Mouse (Mus musculus) embryo, embryonic 9.5 days (tissue): ENCODE measurements around the gene Tmem101.
A peak's percentile ranks its signal among the peaks of the same experiment; 100 is the strongest.

Experiments
- DNase-seq: peaks from one replicate; pipeline ENCODE4 v3.0.0-alpha.2; 2017; ENCODE audit errors: extremely low spot score

The Tmem101 gene

DNA sequence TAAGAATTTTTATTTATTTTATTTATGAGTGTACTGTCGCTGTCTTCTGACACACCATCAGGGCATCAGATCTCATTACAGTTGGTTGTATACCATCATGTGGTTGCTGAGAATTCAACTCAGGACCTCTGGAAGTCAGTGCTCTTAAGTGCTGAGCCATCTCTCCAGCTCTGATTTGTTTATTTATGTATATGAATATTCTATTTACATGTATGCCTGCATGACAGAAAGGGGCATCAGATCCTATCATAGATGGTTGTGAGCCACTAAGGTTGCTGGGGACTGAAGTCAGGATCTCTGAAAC lies 534 bp upstream of the Tmem101 start:
- DNase-seq = no peak

DNA sequence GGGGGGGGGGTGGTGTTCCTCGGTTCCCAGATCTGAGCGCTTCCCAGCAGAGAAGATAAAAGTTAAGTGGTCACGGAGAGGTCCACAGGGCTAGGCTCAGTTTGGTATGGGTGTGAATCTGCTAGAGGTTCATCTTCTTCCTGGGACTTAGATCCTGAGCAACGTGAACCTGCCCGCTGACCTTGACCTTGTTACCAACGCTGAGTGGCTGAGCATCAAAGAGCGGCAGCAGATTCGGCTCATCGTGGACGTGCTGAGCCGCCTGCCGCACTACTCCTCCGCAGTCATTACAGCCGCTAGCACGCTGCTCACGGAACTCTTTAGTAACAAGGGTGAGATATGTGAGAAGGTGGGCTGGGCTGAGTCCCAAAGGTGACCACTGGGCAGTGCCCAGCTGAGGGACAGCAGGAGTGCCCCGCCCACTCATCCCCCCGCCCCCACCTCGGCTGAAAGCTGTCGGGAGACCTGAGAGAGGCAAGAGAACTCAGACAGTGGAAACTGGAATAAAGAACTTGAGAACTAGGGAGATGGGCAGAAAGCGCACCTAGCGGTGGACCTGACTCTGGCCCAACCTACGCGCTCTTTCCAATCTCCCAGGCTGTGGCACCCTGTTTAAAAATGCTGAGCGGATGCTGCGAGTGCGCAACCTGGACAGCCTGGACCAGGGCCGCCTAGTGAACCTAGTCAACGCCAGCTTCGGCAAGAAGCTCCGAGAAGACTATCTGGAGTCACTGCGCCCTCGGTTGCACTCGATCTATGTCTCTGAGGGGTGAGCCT lies 8.8 kb downstream of the Tmem101 start:
- DNase-seq = no peak

DNA sequence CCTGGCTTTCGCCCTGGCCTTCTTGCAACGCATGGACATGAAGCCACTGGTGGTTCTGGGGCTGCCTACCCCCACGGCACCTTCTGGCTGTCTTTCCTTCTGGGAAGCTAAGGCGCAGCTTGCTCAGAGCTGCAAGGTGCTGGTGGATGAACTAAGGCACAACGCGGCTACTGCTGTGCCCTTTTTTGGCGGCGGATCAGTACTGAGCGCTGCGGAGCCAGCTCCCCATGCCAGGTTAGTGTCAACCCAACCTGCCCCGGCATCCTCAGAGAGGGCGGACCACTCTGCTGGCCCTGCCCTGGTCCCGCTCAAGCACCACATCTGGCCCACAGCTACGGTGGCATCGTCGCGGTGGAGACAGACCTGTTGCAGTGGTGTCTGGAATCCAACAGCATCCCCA lies 9.7 kb downstream of the Tmem101 start:
- DNase-seq = no peak

DNA sequence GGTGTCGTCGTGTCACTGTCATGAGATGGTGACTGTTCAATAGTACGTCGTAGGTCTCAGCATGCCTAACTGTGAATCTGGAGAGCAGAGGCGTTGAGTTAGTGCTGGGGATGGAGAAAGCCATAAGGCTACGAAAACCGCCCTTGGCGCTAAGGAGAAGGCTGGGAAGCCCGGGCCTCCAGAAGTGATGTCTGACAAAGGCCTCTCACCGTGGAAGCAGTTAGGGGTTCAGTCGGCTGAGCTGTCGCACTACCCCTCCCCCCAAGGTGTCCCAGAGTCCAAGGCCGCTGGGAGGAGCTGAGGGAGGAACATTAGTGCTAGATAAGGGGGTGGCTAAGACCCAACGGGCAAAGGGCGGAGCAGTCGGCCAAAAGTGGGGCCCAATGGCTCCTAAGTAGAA lies 10.2 kb downstream of the Tmem101 start:
- DNase-seq = no peak

DNA sequence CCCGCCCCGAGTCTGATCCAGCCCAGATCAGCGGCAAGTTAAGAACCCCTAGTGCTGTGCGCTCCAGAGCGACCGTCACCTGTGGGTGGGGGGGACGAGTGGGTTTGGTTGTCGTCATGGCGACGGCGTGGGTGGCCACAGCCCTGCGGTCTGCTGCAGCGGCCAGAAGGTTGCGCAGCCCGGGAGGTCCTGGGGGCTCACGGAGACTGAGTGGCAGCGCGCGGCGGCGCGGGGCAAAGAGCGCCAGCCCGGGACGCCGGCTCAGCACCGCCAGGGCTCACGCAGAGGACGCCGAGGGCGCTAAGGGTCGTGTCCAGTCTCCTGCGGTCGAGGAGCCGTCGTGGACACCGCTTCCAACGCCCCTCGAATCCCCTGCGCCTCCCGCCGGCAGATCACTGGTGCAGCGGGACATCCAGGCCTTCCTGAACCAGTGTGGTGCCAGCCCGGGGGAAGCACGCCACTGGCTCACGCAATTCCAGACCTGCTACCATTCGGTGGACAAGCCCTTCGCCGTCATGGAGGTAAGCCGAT lies 10.7 kb downstream of the Tmem101 start, which contains the start of gene Nags:
TSS of gene Nags (plus strand) at position 43 of the 531 bp plus-strand sequence.
- DNase-seq = peak; percentile 45

DNA sequence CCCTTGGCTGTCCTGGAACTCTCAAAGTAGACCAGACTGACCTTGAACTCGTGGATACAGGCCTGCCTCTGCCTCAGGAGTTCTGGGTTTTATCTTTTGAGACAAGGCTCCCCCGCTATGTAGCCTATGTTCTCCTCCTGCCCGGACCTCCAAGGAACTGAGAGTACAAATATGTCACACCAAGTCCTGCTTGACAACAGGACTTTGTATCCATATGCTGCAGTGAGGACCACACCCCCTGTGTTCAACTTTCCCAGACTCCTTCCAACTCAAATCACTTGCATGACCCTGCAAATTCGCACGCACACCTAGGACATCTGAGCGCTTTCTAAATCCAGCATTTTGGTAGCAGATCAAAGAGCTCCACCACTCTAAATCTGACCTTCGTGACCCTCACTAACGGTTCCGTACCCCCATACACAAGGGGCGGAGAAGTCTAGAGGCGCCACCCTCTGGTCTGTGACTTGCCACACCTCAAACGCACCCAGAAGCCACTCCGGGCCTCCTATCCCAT lies 11.2 kb downstream of the Tmem101 start:
- no peak for DNase-seq

DNA sequence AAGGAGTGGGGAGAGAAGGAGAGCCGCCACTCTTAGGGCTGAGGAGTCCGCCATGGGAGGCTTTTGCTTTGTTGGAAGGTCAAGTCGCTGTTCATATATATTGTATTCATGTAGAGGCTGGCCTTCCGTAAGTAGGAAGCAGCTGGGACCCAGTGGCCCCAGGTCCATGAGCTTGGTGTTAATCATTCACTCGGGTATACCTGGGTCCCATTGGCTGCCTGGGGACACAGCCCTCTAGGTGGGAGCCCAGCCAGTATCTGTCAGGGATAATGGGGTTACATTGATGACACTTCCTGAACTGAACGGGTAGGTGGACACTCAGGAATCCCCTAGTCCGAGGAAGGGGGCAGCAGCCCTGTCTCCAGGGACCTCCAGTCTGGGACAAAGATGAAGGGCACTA lies 13.8 kb downstream of the Tmem101 start:
- DNase-seq = no peak

DNA sequence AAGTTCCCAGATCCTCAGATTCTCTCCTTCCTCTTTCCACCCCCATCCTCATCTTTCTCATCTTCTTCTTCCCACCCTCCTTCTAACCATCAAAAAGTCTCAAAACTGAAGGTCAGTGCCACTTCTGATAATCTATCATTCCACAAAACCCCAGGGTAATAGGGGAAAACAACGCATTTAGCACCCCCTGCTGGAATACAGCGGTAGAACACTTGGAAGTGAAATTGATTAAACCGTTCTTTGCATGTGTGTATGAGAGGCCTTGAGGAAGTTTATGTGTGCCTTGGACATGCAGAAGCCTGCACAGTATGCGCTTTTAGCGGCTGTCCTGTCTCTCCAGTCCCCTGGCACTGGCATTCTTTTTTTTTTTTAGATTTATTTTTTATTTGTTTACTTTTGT lies 15.7 kb downstream of the Tmem101 start:
- DNase-seq = peak; percentile 76

DNA sequence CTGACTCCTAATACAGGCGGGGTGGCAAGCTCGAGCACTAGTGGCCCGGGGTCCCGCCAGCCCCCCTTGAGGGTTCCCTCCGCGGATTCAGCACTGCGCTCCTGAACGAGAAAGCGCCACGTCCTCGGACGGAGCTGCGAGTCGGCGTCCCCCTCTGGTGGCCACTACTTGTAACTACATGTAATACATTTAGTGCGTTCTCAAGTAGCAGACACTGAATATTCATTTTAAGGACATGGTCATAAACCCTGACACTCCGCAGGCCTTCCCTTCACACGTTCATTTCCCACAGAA lies 17.8 kb downstream of the Tmem101 start:
- no peak for DNase-seq

DNA sequence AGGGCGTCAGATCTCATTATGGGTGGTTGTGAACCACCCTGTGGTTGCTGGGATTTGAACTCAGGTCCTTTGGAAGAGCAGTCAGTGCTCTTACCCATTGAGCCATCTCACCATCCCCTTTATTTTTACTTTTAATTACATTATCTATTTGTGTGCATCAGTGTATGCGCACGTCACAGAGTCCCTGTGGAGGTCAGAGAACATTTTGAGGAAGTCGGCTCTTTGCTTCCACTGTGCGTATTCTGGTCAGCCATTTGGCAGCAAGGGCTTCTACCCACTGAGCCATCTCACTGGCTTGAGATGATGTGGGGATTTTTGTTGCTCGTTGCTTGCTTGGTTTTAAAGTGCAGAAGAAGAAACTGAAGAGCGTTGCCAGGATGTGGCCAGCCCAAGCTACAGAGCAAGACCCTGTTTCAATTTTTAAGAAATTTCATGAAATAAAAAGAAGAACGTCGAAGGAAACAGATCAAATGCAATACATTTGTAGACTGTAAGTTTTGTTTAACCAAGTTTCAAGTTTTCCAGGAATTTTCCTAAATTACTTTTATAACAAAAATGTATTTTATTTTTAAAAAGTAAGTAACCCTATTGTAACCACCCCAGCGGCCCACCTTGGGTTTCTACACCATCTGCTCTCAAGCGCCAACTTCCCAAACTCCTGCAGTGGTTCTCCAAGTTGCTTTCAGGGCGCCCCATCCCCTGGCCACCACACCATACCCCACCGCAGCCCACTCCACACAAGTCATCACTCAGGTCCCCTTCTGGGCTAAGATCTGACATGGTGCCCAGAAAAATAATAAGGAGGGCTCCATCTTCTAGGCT lies 18.4 kb downstream of the Tmem101 start:
- DNase-seq = peak; percentile 69

DNA sequence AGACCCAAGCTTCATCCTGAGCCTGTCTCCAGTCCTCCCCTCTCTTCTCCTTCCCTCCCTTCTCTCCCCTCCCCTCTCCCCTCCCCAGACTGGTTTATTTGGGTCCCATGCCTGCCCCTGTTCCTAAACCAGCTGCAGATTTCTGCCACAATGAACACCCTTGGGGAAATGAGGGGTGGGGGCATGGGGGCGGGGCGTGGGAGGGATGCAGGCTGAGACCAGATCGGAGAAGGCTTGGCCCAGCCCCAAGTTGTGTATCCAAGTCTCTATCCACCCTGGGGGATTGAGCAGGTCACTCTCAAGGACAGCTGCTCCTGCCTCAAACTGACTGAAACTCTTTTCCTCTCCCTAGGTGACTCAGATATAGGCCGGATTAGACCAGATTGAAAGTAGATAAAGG lies 21.7 kb downstream of the Tmem101 start:
- no peak for DNase-seq

DNA sequence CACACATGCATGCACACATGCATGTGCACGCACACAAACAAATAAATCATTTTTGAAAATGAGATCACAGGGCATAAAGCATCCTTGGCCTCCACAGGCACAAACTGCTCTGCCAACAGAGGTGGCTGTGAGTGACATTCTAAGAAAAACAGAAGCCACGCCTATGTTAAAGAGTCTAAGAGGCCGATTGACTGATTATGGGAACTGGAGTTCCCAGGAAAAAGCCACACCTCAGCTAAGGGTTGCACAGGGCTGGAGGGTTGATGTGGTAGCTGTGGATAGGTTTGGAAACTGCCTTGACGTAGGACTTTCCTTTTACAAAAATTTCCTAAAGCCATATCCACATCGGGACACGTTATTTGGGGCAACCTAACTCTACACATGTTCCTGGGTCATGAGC lies 38.8 kb downstream of the Tmem101 start:
- DNase-seq = no peak

DNA sequence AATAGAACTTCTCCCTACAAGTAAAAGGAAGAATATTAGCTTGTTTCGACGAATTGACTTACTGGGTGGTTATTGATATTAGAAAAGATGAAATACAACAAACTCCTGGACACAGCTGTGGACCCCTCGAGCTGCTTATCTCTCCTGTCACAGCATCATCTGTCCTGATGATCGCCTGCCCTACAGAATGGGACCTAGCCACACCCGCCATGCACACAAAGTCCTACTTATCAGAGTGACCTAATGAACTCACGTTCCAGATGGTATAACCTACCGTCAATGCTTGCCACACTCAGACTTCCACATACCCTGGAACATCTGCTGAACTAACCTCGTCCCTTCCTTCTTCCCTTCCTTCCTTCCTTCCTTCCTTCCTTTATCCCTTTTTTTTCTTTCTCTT lies 40.0 kb downstream of the Tmem101 start:
- DNase-seq = no peak

DNA sequence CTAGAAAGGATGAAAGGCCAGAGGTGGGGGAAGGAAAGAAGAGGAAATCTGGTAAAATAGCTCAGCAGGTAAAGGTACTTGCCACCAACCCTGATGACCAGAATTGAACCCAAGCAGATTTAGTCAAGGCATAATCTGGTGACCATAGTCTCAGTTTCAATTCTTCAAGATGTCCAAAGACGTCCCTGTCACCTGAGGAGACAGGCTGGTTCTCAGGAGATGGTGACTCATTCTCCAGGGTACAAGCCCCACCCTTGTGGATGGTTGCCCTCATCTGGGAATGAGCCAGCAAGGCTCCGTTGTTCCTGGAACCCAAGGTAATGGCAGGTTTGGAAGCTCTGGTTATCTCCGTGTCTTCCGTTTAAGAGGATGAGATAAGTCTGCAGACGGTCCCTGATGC lies 44.6 kb downstream of the Tmem101 start:
- DNase-seq = no peak

DNA sequence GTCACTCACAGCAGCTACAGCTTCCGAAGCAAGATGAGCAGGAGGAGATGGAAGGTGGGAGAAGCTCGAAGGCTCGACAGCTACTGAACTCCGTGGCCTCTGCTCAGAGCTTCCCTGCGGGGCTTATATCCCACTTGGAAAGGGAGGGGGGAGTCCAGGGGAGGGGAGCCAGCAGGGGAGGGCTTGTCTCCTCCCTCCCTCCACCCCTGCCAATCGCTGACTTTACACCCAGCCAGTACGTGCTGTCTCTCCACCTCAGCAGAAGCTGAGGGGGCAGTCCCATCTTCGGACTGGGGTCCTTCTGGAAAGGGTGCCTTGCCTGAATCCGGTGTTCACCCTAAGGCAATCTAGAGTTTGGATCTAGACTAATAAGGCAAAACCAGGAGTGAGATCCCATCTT lies 48.5 kb downstream of the Tmem101 start, which contains the start of gene Pyy:
TSS of gene Pyy (minus strand) at position 101 of the 400 bp plus-strand sequence.
- no peak for DNase-seq

DNA sequence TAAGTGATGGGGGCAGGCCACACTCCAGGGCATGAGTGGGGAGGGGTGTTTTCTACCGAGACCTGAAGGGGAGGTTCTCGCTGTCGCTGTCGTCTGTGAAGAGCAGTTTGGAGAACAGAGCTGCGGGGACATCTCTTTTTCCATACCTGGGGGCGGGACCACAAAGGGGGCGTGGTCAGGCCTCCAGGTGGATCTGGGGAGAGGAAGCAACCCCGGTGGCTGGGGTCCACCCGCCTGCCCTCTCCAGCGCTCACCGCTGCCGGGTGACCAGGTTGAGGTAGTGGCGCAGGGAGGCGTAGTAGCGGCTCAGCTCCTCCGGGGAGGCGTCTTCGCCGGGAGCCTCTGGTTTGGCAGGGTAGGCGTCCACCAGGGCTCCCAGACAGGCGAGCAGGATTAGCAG lies 49.3 kb downstream of the Tmem101 start:
- DNase-seq = no peak
